In the genomic region with DNA sequence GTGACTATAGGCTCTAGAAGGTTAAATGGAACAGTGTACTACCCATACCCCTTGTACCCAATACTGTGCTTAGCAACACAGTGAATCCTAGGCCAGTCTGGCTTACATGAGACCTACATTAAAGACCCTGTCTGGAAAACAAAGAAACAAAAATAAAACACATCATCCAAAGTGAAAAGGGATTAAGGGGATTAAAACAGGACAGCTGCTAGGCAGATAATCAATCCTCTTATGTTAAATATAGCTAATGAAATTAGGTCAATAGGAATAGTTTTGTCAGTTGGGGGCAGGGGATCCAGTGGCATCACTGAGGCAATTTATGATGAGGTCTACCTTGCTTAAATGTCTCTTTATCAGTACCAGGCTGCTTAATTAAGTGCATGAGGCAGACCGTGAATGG, we compare ENCODE assay signal across 8 mouse cellular contexts. TPM values are rescaled to one million over a fixed set of nuclear protein-coding genes. Genes with fewer than 3 reads are reported as not detected.
DNase-seq lines count a peak whose midpoint lies in the region; ATAC-seq and TF ChIP-seq lines count a peak whose summit lies in the region.

A gene (plus strand): TSS at position 322 of the 400 bp plus-strand sequence.

- no peak for DNase-seq in frontal cortex, adult 2 months (ENCODE audit: extremely low spot score in 1 of 2, low spot score in 1 of 2)
- no peak for DNase-seq in frontal cortex, postnatal 10 days (ENCODE audit: low spot score in 2 of 2)
- DNase-seq in CH12.LX (ENCODE audit: extremely low read depth): no peak
- DNase-seq in layer of hippocampus, postnatal 36 days: no peak
- no peak for DNase-seq in ovary, adult 18-20 months (ENCODE audit: low spot score)
- DNase-seq in kidney, postnatal 4 days: no peak
- DNase-seq in right cerebral cortex, postnatal 10 days (ENCODE audit: low spot score in 2 of 2): no peak

- no peak within 1 kb of the TSS for H3K4me2 ChIP-seq in CH12.LX (ENCODE audit: insufficient read depth, low read depth, poor library complexity, severe bottlenecking)
- H3K4me2 ChIP-seq in forebrain, embryonic 13.5 days: no peak within 1 kb of the TSS

- ATAC-seq in forebrain, embryonic 13.5 days: no peak

- H3K36me3 ChIP-seq in CH12.LX (replicated peaks in 1 of 2; ENCODE audit: control insufficient read depth in 1 of 2, insufficient read depth in 1 of 2, low read length in 1 of 2): no peaks in the 10 kb centered on the region
- no peaks in the 10 kb centered on the region for H3K36me3 ChIP-seq in forebrain, embryonic 13.5 days (ENCODE audit: poor library complexity, severe bottlenecking)

- no peak for TF ChIP-seq POLR2A in CH12.LX (IDR thresholded peaks at IDR 0.05; ENCODE audit: low read depth, low read length)

- no peaks in the 10 kb centered on the region for H3K9me3 ChIP-seq in CH12.LX (replicated peaks; ENCODE audit: low read length)
- H3K9me3 ChIP-seq in forebrain, embryonic 13.5 days (replicated peaks): no peaks in the 10 kb centered on the region

- no peaks in the 10 kb centered on the region for H3K27me3 ChIP-seq in CH12.LX (replicated peaks)
- H3K27me3 ChIP-seq in forebrain, embryonic 13.5 days: no peaks in the 10 kb centered on the region

- no peak for TF ChIP-seq CTCF in CH12.LX (conservative IDR thresholded peaks at IDR 0.05 in 1 of 2, IDR thresholded peaks at IDR 0.05 in 1 of 2; ENCODE audit: low read depth in 2 of 2, low read length in 2 of 2)

- TF ChIP-seq RAD21 in CH12.LX (IDR thresholded peaks at IDR 0.05; ENCODE audit: low read depth, low read length): no peak

- H3K4me3 ChIP-seq in CH12.LX (replicated peaks in 1 of 3; ENCODE audit: low read depth in 2 of 3, low read length in 2 of 3, poor library complexity in 1 of 3): no peak within 1 kb of the TSS
- no peak within 1 kb of the TSS for H3K4me3 ChIP-seq in forebrain, embryonic 13.5 days

- WGBS in forebrain, embryonic 13.5 days: 79% methylated on average over 1 of the region's 1 CpGs

- no peak within 1 kb of the TSS for H3K27ac ChIP-seq in CH12.LX (ENCODE audit: insufficient read depth, low read depth)
- H3K27ac ChIP-seq in forebrain, embryonic 13.5 days: no peak within 1 kb of the TSS

- dilution Hi-C loops in CH12.LX (cut with MboI; ENCODE audit: extremely low pct_ligation_motif_present, extremely low pct_unique_long_range_greater_than_20kb, low sequenced_read_pairs): no loop called here

- in situ Hi-C loops in CH12.LX (cut with MboI; ENCODE audit: low pct_ligation_motif_present, low pct_unique_long_range_greater_than_20kb, low sequenced_read_pairs): no loop called here

- H3K79me2 ChIP-seq in CH12.LX (replicated peaks; ENCODE audit: control insufficient read depth, extremely low read depth, insufficient read depth, poor library complexity, severe bottlenecking): no peaks in the 10 kb centered on the region

- no peak within 1 kb of the TSS for H3K9ac ChIP-seq in CH12.LX (ENCODE audit: insufficient read depth, low read depth)
- no peak within 1 kb of the TSS for H3K9ac ChIP-seq in forebrain, embryonic 13.5 days

- no peak for TF ChIP-seq EP300 in CH12.LX (IDR thresholded peaks at IDR 0.05; ENCODE audit: low read length)

- H3K4me1 ChIP-seq in CH12.LX (ENCODE audit: control insufficient read depth in 1 of 2, insufficient read depth in 2 of 2): no peaks in the 10 kb centered on the region
- no peaks in the 10 kb centered on the region for H3K4me1 ChIP-seq in forebrain, embryonic 13.5 days

TF ChIP-seq in CH12.LX, 34 proteins besides CTCF, POLR2A, EP300 and RAD21:
- TF ChIP-seq USF1 (IDR thresholded peaks at IDR 0.05; ENCODE audit: low read depth, low read length) (no peak), SMC3 (IDR thresholded peaks at IDR 0.05; ENCODE audit: low read depth, low read length) (no peak), RCOR1 (conservative IDR thresholded peaks at IDR 0.05; ENCODE audit: low read depth, low read length) (no peak)

RNA-seq across cellular contexts. Expression of the gene that starts here (rescaled TPM):
- 15.5 and 17.0 TPM in 2 replicates for polyA plus RNA-seq in frontal cortex, adult 2 months (2012; rRNA removed)
- total RNA-seq in CH12.LX (2012; rRNA removed) (10.0 and 12.2 TPM in 2 replicates), CH12.LX (2014; rRNA removed) (13.9 and 14.4 TPM in 2 replicates)
- polyA plus RNA-seq in CH12.LX (2012; ENCODE audit: insufficient read length, low read depth): 8.1 and 8.4 TPM in 2 replicates
- 13.9 and 15.1 TPM in 2 replicates for polyA plus RNA-seq in forebrain, embryonic 13.5 days (2015; fragmentation: Nextera tagmentation; extraction: Ambion mirVana)
- 10 to 100 TPM; 25.3 to 26.4 TPM for total RNA-seq in layer of hippocampus, postnatal 36 days (2021)
